Mouse (Mus musculus) layer of hippocampus, adult 18-20 months (tissue): ENCODE results near the gene Selenov. TPM values are rescaled to one million over a fixed set of nuclear protein-coding genes. Genes with fewer than 3 reads are reported as not detected.

Experiments
- total RNA-seq, 2 experiments: library from RNA; stranded (reverse); gene quantifications; 2 replicates each; pipeline ENCODE4 v1.2.3; 2021

Gene Selenov
- total RNA-seq, 2 experiments from 2014 or later, result 0.25 TPM; not detected in 1

Other genes with a start within 250 kb of the Selenov start
- 100 to 1,000 TPM; 124 to 127 TPM for gene Psmc4, start 241.1 kb downstream of the Selenov start, total RNA-seq
- gene Fcgbp, start 219.9 kb downstream of the Selenov start, total RNA-seq, result 1 to 10 TPM; 1.1 to 1.6 TPM
- under 1 TPM in 1 of 2 experiments, not detected in 1; 0.05 TPM for gene 9530053A07Rik, start 161.7 kb downstream of the Selenov start, total RNA-seq
- 10 to 100 TPM; 43.0 to 46.4 TPM for gene Fbl, start 121.5 kb downstream of the Selenov start, total RNA-seq
- gene Dyrk1b, start 111.7 kb downstream of the Selenov start, total RNA-seq, result 10 to 100 TPM; 41.8 to 43.7 TPM
- gene Eid2, start 23.3 kb downstream of the Selenov start, total RNA-seq, result 10 to 100 TPM; 59.3 to 61.3 TPM
- gene Eid2b, start 13.4 kb downstream of the Selenov start, total RNA-seq, result 10 to 100 TPM; 37.8 to 38.4 TPM
- 1 to 10 TPM; 2.1 to 2.6 TPM for gene Dll3, start 11.1 kb upstream of the Selenov start, total RNA-seq
- gene Timm50, start 20.9 kb upstream of the Selenov start, total RNA-seq, result 10 to 100 TPM; 42.4 to 44.3 TPM
- gene Supt5, start 47.6 kb upstream of the Selenov start, total RNA-seq, result 100 to 1,000 TPM; 116 to 119 TPM
- gene Rps16, start 59.5 kb upstream of the Selenov start, total RNA-seq, result 100 to 1,000 TPM; 481 to 546 TPM
- 1 to 10 TPM; 4.8 to 5.1 TPM for gene Plekhg2, start 81.4 kb upstream of the Selenov start, total RNA-seq
- gene Zfp36, start 89.1 kb upstream of the Selenov start, total RNA-seq, result 1 to 10 TPM; 3.5 to 3.7 TPM
- gene Med29, start 101.5 kb upstream of the Selenov start, total RNA-seq, result 10 to 100 TPM; 21.4 to 22.1 TPM
- 10 to 100 TPM; 64.9 to 69.3 TPM for gene Paf1, start 101.8 kb upstream of the Selenov start, total RNA-seq
- gene Gmfg, start 146.3 kb upstream of the Selenov start, total RNA-seq, result 1 to 10 TPM; 2.2 to 2.4 TPM
- 10 to 100 TPM; 75.5 to 81.1 TPM for gene Lrfn1, start 160.8 kb upstream of the Selenov start, total RNA-seq
- gene Ifnl2, start 219.3 kb upstream of the Selenov start, total RNA-seq, result not detected
- gene Ifnl3, start 231.7 kb upstream of the Selenov start, total RNA-seq, result not detected
- gene Sycn, start 249.7 kb upstream of the Selenov start, total RNA-seq, result not detected